Comparison of ENCODE assay signal across 8 mouse cellular contexts in the genomic region with DNA sequence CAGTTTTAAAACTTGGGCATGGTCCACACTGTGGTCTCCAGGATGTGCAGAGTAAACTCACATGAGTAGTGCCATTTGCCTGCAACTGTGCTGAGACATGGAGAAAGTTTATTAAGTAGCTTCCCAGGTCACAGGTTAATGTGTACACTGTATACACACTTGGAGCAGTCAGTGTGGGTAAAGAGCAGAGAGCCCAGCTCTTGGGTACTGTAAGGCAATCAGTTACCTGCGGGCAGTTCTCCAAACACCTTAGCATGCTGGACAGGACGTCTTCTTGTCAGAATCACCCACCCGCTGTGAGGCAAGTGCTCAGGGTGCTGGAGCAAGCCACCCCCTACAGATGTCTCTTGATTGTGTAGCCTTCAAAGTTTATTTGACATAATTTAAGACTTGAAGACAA.
"Had no signal": no experiment of that assay in that cellular context is flagged by ENCODE, and none has a peak within 500 bp of the region (broad histone marks: within the 10 kb centered on the region; RNA-seq: fewer than 3 reads in every experiment).

No protein-coding gene starts in this region.

- H3K4me3 ChIP-seq: intestine, embryonic 15.5 days; limb, embryonic 12.5 days; limb, embryonic 15.5 days; liver, embryonic 13.5 days; neural tube, embryonic 12.5 days; neural tube, embryonic 15.5 days had no signal

- H3K9ac ChIP-seq: intestine, embryonic 15.5 days; limb, embryonic 12.5 days; limb, embryonic 15.5 days; liver, embryonic 13.5 days; neural tube, embryonic 12.5 days; neural tube, embryonic 15.5 days had no signal

- H3K4me2 ChIP-seq: intestine, embryonic 15.5 days; limb, embryonic 12.5 days; limb, embryonic 15.5 days; liver, embryonic 13.5 days; midbrain, embryonic 11.5 days; neural tube, embryonic 12.5 days; neural tube, embryonic 15.5 days had no signal

- H3K9me3 ChIP-seq: intestine, embryonic 15.5 days; limb, embryonic 12.5 days; limb, embryonic 15.5 days; liver, embryonic 13.5 days; neural tube, embryonic 12.5 days; neural tube, embryonic 15.5 days had no signal

- H3K4me1 ChIP-seq: intestine, embryonic 15.5 days; limb, embryonic 12.5 days; limb, embryonic 15.5 days; liver, embryonic 13.5 days had no signal

- H3K36me3 ChIP-seq: limb, embryonic 12.5 days; limb, embryonic 15.5 days; liver, embryonic 13.5 days had no signal

- H3K27ac ChIP-seq: intestine, embryonic 15.5 days; limb, embryonic 12.5 days; limb, embryonic 15.5 days; liver, embryonic 13.5 days; neural tube, embryonic 12.5 days; neural tube, embryonic 15.5 days; stomach, postnatal 0 days had no signal

- ATAC-seq: intestine, embryonic 15.5 days had no signal

- H3K27me3 ChIP-seq: intestine, embryonic 15.5 days; limb, embryonic 12.5 days; limb, embryonic 15.5 days; liver, embryonic 13.5 days; neural tube, embryonic 12.5 days; neural tube, embryonic 15.5 days had no signal
